Mouse (Mus musculus) neural tube, embryonic 10.5 days (tissue): ENCODE measurements around the gene Efcab2.
A peak's percentile ranks its signal among the peaks of the same experiment; 100 is the strongest.

Experiments used
- DNase-seq: peaks from one replicate; pipeline ENCODE4 v3.0.0-alpha.2; 2017; ENCODE audit warnings: low spot score; ENCODE audit errors: extremely low spot score

Efcab2 gene

DNA sequence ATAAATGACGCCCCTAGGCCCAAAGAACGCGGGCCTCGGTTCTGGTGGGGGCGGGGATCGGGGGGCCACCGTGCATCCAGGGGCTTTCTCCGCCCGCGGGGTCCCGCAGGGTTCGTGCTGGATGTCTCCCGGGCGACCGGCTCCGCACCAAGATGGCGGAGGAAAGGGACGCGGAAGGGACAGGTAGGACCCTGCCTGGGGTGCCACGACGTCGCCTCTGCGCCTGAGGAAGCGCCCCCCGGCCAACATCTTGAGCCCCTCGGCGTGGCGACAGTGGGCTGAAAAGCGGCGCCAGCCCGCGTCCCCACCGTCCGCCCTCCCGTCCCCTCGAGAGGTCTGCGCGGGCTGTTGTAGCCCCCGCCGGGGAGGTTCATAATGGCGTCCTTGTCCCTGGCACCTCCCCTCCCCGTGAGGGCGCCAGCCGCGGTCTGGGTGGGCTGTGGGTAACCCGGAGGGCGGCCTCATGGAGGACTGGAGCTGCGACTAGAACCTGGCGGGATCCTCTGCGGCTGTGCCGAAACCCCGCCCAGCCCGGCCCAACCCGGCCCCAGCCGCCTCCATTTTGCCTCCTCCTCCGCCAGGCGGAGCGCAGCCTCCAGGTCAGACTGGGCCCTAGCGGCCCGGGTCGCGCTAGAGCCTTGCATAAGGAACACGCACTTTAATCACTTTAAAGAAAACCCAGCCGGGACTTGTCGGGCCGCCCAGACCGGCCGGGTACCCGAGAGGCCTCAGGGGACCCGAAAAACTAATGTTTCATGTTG lies at the start of gene Efcab2:
Gene Efcab2 (plus strand): TSS at position 135 of the 761 bp plus-strand sequence.
- DNase-seq = peak; percentile 94

DNA sequence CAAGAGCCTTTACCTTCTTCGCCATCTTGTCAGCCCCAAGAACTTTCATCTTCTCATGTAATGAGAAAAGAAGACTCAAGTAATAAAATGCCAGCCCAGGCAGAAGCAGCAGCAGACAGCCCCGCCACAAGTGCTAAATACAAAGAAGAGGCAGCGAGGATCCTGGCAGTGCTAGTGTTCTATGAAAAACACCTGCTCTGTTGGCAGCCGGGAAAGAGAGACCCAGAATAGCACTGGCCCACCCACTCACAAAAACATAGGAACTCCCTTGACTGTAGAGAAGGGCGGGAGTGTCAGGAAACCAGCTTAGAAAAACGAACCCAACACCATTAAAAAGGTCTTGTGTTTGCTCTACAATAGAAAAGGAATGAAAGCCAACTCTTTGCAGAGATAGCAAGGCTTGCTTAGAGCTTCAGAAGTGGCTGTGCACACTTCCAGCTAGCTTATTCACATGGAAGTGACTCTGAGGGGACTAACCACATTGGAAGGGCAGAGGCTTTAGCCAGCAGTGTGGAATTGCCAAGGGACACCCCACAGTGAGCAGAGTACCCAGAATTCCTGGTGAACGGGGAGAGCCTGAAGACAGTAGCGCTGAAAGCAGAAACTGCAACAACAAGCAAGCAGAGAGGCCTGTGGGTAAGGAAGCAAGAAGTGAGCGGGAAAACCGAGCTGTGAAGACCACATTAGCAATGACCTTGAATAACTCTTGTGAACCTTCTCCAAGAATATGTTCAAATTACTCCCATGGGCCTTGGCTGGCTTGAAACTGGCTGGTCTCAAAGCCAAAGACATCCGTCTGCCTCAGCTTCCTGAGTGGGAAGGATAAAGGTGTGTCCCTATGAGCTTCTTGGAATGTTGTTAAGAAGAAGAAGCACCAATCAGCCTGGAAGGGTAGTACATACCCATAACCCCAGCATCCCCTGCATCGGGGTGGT lies 47.8 kb upstream of the Efcab2 start:
- no peak for DNase-seq

DNA sequence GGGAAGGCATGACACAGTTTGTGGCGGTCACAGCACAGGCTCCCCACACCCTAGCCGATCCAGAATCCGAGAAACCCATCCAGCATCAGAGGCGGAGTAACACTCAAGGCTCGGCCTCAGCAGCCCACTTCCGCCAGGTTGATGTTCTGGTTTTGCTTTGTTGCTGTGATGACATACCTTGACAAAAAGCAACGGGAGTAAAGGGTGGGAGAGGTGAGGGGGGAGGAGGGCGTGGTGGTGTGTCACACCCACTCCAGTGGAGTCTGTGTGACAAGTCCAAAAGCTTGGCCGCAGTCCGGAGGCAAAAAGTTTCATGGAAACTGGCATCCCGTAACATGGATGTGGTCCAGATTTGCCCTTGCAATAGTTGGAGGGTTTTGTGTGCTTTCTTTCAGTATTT lies 45.6 kb upstream of the Efcab2 start:
- DNase-seq = no peak

- DNase-seq = no peak
Observed at GRCm38 (mm10) chr1:178360702-178361101, 45.2 kb upstream of the Efcab2 start.

DNA sequence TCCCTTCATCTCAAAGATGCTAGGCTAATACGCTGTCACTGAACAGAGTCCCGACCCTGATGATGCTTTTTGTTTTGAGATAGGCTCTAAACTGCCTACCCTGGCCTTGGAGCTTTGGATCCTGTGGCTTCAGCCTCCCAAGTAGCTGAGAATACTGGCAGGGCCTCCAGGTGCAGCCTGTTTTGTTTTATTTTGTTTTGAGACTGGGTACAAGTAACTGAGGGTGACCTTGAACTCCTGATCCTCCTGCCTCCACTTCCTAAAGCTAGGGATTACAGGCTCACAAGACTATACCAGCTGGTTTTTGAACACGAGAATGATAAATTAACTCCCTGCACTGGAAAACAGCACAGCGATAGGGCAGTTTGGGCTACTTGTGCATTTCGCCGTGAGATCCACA lies 40.7 kb upstream of the Efcab2 start:
- DNase-seq = no peak

- DNase-seq = no peak
Observed at GRCm38 (mm10) chr1:178368121-178368520, 37.8 kb upstream of the Efcab2 start.

DNA sequence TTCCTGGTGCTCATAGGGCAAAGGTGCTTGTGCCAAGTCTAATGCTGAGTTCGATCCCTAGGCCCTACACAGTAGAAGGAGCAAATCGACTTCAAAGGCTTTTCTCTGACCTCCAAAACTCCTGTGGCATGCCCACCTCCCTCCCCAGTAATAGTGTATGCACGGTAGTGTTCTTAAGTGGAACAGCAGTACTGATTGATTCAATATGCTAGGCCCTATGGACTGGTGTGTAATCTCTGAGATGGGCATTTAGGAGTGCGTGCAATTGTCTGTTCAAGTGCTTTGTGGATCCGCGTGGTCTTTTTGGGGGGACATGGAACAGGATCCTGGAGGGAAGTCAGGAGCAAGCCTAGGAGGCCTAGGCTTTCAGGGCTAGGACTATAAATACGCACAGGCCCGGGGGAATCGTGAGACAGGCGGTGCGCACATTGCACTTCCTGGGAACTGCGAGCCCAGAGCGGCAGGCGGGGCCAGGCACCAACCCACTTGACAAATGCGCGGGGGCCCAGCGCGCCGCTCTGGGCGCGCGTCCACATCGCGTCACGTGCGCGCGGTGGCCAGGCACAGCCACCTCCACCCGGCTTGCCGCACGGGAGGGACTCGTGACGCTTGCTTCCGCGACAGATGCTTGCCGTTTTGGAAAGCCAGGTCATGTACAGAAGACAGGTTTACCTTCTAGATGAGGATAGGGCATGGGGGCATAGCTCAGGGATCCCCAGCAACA lies 37.2 kb upstream of the Efcab2 start:
- peak; percentile 78 for DNase-seq

DNA sequence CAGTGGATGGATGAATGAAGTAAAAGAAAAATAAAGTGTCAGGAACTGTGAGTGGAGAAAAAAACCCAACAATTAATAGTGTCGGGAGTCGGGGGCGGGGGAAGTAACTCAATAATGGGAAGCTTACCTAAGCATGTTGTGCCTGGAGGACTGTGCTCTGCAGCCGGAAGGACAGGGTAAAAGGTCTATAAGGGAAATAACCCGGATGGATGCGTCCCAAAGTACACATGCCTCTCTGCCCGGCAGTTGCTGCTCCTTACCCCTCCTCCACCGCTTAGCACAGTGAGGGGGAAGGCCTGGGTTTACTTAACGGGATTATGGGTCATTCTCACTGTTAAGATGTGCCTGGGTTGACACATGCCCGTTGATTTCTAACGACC lies 36.6 kb upstream of the Efcab2 start:
- DNase-seq = peak; percentile 52

DNA sequence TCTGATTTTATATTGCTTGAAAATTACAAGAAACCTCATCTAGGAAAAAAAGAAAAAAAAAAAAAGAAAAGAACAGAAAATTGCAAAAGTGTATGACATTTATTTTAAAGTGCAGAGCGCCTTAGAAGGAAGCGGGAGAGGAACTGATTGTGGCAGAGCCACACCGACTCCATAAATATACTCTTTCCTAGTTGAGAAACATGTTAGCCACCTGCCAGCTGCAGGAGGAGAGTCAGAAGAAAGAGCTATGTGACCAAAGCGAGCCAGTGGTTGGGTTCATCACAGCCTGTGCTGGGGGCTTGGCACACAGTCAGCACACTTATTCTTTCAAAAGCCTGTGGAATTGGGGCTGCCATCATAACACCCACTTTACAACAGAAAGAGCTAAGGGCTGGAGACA lies 33.2 kb upstream of the Efcab2 start:
- no peak for DNase-seq

- no peak for DNase-seq
Observed at GRCm38 (mm10) chr1:178375381-178375780, 30.5 kb upstream of the Efcab2 start.

DNA sequence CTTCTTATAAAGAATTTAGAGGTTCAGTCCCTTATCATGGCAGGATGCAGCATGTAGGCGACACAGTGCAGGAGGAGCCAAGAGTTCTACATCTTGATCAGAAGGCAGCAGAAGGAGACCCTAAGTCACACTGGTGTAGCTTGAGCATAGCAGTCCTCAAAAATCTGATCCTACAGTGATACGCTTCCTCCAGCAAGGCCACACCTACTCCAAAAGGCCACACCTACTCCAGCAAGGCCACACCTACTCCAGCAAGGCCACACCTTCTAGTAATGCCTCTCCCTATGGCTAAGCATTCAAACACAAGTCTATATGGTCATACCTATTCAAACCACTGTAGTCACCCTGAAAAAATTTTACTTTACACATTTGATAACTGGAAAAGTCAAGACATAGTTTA lies 29.8 kb upstream of the Efcab2 start:
- DNase-seq = no peak

- DNase-seq = no peak
Observed at GRCm38 (mm10) chr1:178376907-178377306, 29.0 kb upstream of the Efcab2 start.

- DNase-seq = no peak
Observed at GRCm38 (mm10) chr1:178378115-178378514, 27.8 kb upstream of the Efcab2 start.

DNA sequence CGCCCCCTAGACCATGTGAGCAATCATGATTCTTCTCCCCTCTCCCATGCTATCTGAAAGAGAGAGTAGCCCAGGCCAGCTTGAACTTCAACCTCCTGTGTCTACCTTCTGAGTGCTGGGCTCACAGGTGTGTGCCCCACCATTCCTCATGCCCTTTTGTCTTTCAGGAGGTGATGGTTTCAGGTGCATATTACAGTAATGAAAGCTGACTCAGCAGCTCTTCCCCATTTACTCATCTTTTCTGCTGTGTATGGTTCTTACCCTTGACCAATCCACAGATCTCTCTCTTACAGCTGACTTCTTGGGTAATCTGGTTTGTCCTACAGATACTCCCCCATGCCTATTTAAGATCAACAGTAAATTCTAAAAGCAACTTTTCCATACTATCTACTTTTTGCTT lies 26.7 kb upstream of the Efcab2 start:
- DNase-seq = no peak

DNA sequence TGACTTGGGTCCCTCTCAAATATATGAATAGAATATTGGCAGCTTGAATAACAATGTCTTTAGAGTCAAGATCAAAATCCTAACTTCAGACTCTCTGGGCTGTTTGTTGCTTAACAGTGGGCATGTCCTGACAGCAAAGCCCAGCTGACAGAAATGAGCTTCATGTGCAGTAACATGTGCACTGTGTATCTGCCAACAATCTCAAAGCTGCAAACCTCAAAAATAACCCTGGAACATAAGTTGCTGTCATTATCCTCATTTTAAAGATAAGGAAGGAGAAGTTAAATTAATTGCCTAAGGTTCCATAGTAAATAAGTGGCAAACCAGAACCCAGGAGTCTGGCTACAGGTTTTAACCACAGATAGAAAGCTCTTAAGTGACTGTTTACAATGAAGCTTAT lies 23.7 kb upstream of the Efcab2 start:
- no peak for DNase-seq

DNA sequence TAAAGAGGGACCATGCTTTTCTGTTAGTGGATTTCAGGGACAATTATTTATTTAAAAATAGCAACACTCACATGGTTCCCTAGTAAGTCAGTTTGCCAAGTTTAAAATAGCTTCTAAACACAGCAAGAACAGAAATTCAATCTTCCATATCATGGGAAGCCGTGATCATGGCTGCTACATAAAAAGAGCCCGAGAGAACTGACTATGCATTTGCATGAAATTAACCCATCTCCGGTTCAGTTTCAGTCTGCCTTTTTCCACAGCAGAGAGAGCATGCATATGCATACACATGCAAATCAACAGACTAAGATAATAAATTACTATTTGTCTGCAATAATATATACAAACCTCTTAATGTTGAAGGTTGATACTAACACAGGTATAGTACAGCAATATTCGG lies 17.1 kb upstream of the Efcab2 start:
- no peak for DNase-seq

GRCm38 (mm10) chr1:178389401-178389800 lies 16.5 kb upstream of the Efcab2 start:
- DNase-seq = no peak

GRCm38 (mm10) chr1:178392970-178393369 lies 12.9 kb upstream of the Efcab2 start:
- DNase-seq = no peak

GRCm38 (mm10) chr1:178395091-178395490 lies 10.8 kb upstream of the Efcab2 start:
- no peak for DNase-seq

DNA sequence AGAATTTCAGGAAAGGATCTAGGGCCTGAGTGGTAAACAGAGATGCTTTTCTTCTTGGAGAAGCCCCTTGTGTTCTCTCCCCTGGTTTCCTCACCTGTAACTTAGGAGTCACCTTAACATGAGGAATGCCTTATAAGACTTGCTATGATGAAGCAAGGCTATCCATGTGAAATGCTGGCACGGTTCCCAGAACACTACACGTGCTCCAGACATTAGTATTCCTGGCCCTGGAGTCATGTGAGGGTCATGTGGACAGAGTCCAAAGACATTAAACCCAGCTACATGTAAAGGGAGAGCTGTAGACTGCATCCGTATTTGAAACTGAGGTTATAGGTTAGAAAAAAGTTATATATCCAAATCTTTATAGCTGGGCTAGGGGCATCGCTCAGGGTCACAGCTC lies 9.5 kb upstream of the Efcab2 start:
- DNase-seq = no peak

- no peak for DNase-seq
Observed at GRCm38 (mm10) chr1:178399879-178400278, 6.0 kb upstream of the Efcab2 start.

DNA sequence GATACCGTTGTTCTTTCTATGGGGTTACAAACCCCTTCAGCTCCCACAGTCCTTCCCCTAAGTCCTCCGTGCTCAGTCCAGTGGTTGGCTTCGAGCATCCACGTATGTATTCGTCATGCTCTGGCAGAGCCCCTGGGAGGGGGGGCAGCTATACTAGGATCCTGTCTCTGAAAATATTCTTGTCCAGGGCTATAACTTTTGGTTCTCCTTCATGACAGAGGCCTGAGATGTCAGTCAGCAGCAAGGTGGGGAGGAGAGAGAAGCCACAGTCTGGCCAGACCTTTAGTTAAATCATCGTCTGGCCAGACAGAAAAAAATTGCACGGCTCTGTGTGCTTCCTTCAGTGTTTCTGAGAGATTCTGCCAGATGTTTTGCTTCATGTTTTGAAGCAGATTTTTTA lies 5.2 kb upstream of the Efcab2 start:
- no peak for DNase-seq
